Mouse (Mus musculus) R1 (cell line): ENCODE measurements around the gene Auts2.

ENCODE experiments used
- DNase-seq: peaks from one replicate; pipeline ENCODE4 v3.0.0-alpha.2; 2018; ENCODE audit warnings: low read depth, low spot score

Auts2 gene

DNA sequence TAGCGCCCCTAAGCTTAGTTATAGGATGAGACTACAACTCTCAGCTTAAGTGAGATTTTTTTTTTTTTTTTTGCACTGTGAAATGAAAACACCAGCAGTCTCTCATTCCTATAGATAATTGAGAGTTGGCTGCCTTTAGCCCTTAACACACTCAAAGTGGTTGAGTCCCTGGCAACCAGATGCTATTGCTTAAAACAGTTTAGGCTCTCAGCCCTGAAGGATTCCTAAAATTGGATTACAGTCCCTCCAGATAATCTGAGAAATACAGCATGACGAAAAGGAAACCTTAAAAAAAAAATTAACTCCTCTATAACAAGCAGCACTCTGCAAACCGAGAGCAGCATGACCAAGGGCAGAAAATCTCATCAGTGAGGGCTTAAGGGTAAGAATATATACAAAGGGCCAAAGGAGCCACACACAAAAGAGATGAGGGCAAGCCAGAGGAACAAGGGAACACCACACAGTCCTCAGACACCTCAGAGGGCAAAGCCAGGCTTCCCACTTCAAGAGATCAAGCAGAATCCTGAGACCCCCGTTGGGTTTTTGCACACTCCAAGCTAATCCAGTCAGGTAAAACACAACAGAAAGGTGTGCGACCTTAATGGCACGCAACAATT is 274.7 kb downstream of the Auts2 start:
- no peak for DNase-seq

GRCm38 (mm10) chr5:132265015-132265414 is 278.1 kb downstream of the Auts2 start:
- DNase-seq: no peak

DNA sequence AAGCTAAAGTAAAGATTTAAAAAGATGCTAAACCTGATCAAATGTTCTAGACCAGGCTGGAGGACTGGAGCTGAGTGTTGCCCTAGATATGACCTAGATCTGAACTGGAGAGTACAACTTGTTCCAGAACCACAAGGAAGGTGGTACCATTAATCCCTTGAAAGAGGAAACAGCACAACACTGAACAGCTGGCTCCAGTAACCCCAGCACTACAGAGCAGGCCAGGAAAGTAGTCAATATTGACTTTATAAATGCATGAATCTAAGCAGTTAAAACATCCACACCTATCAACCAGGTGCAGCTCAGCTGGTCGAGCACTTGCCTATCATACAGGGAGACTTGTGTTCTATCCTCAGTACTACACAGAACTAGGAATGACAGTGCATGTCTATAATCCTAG is 281.4 kb downstream of the Auts2 start:
- DNase-seq: no peak

DNA sequence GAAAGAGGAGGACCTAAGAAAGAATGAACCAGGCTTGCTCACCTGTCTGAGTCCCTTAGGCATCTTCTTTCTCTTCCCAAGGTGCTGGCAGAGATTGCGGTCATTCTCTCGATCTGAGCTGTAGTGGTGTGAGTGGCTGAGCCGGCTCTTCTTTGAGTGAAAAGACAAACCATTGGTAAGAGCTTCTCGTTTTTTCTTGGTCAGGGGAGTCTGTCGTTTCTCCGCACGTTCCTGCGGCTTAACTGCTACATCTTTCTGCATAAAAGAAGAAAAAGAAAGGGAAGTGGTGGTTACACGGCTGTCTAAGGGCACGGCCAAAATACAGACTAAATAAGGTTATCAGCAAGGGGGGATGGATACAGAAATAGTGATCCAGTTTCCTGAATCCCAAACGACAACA is 284.3 kb downstream of the Auts2 start:
- no peak for DNase-seq

DNA sequence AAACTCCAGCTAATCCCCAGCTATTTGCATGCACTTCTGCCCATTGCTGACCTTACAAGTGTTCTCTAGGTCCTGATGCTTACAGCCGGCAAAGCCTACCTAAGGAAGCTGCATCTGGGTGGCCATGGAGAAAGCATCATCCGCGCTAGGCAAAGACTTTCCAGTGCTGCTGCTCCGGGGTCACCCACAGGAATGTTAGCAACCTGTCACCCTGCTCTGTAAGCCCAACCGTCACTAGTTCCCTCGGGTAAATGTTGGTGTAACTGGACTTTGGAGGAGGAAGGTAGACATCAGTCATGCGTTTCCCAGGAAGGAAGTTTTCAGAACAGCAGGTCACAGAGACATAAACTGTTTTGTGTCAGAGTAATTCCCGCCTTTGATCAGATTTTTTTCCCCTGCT is 287.6 kb downstream of the Auts2 start:
- no peak for DNase-seq

DNA sequence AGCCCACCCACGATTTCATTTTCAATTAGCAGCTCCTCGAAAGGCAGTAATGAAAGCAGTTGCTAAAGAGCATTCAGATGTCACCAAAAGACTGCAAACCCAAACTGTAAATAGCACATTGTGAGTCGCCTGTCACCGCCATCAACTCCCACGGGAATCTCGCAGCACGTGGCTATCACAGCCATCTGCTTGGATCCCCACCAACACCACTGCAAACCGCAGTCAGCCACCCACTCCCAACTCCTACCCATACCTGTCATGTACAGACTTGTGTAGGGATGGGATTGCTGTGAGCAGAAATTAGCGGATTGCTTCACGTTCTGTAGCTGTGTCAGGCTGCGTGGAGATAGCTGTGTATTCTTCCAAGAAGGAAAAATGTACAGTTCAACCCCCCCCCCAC is 293.6 kb downstream of the Auts2 start:
- DNase-seq: no peak

DNA sequence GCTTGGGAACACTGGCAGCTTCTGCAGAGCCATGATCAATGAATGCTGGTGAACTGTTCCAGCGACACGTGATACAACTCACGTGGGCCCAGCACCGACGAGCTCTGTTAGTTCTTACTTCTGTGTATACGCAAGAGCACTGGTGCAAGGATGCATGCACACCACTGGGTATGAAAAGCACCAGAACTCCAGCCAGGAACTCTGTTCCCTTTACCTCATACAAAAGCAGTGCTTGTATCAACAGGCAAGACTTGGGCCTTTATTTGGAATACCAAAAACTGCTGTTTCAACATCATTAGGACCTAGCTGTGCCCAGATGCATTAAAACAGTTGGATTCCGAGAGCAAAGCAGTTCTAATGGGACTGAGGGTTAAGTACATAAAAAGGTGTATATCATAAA is 295.1 kb downstream of the Auts2 start:
- DNase-seq: no peak

DNA sequence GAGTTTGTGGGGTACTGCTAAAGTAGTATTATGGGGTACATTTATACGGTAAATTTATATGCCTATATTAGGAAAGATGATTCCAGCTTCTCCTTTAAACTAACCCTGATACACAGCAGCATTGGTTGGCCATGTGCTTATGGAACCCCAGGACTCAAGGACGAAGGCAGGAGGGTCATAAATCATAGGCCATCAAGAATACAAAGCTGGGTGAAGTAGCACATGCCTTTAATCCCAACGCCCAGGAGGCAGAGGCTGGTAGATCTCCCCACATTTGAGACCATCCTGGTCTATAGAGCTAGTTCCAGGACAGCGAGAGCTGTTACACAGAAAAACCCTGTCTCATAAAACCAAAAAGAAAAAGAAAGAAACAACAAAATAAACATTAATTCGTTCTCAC is 307.7 kb downstream of the Auts2 start:
- no peak for DNase-seq

GRCm38 (mm10) chr5:132234471-132234870 is 308.7 kb downstream of the Auts2 start:
- no peak for DNase-seq

- peak; percentile 31 for DNase-seq
Measured at GRCm38 (mm10) chr5:132231280-132232047, 311.7 kb downstream of the Auts2 start.

- DNase-seq: no peak
Measured at GRCm38 (mm10) chr5:132229644-132230357, 313.3 kb downstream of the Auts2 start.

DNA sequence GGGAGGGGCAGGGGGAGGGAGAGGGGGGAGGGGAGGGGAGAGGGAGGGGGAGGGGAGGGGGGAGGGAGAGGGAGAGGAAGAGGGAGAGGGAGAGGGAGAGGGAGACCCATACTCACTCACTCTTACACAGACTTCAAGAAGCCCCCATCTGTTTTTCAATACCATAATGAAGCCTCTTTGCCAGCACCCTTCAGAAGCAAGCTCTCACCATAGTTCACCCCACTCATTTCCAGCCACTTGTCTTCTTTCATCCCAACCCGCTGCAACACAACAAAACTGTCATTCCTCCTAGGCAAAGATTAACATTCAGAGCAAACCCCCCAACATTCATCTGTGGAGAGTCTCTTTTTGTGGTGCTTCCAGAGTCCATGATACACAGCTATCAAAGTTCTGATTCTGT is 314.1 kb downstream of the Auts2 start:
- no peak for DNase-seq

DNA sequence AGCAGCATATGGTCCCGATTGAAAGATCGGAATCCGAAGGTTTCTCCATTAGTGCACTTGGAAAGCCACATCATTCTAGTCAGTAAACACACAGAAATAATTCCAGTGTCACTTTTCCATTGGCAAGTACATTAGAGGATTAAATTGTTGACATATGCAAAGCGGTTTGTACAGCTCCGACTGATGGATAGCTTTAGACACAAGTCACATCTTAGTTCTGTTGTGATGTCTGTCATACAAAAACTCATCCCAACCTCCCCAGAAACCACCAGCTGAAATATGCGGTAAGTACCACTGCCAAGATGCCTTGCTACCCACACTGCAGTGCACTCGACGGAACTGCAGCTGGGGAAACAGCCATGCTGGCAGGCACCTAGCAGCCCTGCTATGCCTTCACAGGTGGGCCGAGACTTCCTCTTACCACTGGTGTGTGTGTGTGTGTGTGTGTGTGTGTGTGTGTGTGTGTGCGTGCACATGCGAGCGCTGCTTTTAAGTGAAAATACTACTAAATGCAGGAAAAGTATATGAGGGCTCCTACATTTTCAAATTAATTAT is 322.7 kb downstream of the Auts2 start:
- DNase-seq: no peak

GRCm38 (mm10) chr5:132216143-132216542 is 327.0 kb downstream of the Auts2 start:
- DNase-seq: no peak

GRCm38 (mm10) chr5:132212446-132212845 is 330.7 kb downstream of the Auts2 start:
- DNase-seq: no peak

GRCm38 (mm10) chr5:132209694-132210093 is 333.4 kb downstream of the Auts2 start:
- DNase-seq: no peak

DNA sequence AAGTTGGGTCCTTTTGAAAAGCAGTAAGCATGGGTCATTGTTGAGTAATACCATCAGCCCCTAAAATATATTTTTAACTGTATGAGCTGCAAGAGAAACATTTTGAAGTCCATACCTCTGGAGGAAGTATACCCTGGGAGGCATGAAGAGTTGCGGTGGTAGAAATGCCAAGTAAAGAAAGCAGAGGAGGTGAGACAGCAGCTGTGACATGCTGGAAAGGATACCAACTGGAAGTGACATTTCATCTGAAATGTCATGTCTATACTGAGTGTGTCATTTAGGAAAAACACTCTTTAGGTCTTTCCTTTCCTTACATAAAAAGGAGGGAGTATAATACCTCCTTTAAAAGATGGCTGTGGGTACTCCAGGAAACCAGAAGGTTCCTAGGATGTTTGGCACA is 336.9 kb downstream of the Auts2 start:
- no peak for DNase-seq

DNA sequence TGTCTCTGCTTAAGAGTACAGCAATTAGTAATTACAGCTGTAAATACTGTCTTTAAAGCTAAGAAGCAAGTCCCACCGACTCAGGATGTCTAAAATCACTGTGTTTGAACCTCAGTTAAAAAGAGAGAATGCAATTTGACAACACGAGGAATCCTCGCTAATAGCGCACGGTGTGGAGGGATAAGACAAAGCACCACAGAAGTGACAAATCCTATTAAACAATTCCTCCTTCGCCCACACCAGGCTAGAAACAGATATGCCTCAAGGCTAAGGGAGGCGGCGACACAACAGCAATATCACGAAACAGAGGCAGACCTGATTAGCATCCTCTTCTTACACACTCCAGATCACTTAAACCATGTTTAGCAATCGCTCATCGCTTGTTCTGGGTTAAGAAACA is 339.3 kb downstream of the Auts2 start:
- no peak for DNase-seq

DNA sequence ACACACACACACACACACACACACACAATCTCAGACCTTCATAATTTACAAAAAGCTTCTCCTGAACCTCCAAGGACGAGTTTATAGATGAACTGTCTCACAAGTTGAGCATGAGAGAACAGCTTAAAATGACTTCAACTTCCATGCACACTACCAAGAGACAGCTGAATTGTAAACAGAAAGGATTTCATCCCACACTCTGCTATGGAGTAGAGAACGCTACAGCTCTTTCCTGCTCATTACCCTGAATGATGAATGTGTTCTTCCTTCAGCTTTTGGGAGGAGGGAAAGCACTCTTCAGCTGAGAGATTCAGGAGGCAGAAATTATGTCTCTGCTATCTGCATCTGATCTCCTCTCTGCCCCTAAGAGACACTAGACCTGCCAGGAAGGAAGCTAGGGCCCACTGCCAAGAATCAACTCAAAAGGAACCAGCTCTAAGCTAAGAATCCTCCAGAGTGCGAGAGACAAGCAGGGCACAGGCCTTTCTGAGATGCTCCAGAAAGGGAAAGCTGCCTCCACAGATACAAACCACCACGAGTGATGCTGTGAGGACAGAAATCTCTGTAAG is 342.0 kb downstream of the Auts2 start:
- DNase-seq: no peak

DNA sequence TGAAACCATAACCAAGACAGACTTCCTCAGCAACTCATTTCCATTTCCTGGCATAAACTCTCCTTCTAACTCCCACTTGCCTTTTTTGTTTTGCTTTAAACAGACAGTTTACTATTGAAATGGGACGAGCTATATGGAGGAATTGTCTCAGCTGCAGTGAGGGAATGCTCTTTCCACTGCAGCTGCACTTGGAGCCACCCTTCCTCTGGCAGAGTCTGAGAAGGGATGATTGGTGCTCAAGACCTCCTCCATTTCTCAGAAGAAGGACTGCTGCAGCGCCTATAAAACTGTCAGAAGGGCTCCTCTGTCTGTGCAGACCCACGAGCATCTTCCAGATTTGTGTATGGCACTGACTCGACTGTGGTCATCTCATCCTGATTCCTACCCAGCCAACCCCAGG is 342.5 kb downstream of the Auts2 start:
- no peak for DNase-seq

- DNase-seq: no peak
Measured at GRCm38 (mm10) chr5:132195048-132195533, 348.1 kb downstream of the Auts2 start.

GRCm38 (mm10) chr5:132190190-132190589 is 353.0 kb downstream of the Auts2 start:
- no peak for DNase-seq
